Mouse (Mus musculus) urinary bladder, adult 2 months (tissue): ENCODE results near the gene Gm10300. TPM values are rescaled to one million over a fixed set of nuclear protein-coding genes. Genes with fewer than 3 reads are reported as not detected.

Experiments
- DNase-seq: peaks from one replicate; pipeline ENCODE4 v3.0.0; 2022; ENCODE audit warnings: low spot score
- polyA plus RNA-seq: library from polyadenylated mRNA; depleted of rRNA; stranded (reverse); fragments of >200 nt; gene quantifications from 2 replicates; pipeline ENCODE4 v1.2.3, GENCODE M21; 2012

The Gm10300 gene
- polyA plus RNA-seq, 1 experiment = 0.39 TPM

DNA sequence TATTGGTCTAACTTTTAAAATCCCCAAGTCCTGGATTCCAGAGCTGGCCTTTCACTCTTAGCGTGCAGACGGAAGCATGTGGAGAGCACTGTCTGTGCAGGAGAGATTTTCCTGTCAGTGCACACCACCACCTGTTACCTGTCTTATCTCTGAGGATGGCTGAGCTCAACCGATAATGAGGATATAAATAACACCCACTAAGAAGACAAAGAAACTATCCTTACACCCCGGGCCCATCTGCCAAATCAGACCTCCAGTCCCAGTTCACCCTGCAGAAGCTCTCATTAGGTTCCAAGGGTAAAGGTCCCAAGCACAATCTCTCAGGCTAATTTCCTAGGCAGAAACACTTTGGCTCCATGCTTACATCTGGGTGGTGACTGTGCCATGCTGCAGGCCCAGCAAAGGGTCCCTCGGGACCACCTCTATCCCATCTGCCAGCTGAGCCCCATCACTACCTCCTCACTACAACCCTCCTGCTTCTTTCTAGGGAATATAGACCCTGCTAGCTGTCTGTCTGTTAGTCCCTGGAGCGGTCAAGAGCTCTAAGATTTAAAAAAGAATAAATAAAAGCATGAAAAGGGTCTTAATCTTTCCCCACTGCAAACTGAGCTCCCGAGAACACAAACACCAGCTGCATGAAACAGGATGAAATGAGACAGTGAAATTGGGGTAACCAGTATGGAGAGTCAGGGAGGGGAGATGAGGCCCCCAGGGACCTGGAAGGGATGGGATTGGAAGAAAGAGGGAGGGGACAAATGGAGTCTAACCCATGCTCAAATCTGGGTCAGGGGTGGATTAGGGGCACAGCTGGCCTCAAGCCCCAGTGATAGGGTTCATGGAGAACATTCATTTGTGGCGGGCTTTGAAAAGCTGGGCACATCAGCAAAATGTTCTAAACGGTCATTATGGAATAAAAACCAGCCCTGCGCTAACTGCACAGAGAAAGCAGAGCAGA, 22.9 kb upstream of the Gm10300 start:
- DNase-seq = no peak

DNA sequence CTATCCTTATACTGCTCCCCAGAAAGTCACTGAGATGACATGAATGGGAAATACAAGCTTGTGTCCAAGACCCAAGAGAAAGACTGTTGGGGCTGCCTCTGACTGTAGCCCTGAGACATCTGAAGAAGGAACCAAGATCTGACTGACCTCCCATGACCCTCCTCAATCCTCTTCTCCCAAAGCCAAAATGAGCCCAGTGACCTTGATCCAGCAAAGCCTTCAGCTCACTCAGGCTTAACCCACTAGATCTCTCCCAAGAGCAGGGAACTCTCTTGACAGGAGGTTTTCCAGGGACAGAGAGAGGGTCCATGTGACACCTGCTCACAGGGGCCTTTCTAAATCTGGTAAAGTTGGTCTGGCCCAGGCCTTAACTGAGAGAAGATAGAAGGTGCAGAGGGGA, 17.2 kb upstream of the Gm10300 start:
- DNase-seq = no peak

DNA sequence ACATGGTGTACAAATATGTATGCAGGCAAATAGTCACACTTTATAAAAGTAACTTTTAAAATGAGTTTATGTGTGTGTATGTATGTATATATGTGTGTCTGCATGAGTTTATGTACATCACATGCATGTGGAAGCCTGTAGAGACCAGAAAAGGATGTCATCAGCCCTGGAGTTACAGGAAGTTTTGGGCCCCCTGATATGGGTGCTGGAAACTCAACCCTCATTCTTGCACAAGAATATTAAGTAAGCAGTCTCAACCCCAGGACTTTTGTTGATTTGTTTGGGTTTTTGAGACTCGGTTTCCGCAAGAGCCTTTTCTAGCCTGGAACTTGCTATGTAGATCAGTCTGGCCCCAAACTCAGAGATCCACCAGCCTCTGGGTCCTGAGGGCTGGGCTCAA, 15.0 kb upstream of the Gm10300 start:
- no peak for DNase-seq

DNA sequence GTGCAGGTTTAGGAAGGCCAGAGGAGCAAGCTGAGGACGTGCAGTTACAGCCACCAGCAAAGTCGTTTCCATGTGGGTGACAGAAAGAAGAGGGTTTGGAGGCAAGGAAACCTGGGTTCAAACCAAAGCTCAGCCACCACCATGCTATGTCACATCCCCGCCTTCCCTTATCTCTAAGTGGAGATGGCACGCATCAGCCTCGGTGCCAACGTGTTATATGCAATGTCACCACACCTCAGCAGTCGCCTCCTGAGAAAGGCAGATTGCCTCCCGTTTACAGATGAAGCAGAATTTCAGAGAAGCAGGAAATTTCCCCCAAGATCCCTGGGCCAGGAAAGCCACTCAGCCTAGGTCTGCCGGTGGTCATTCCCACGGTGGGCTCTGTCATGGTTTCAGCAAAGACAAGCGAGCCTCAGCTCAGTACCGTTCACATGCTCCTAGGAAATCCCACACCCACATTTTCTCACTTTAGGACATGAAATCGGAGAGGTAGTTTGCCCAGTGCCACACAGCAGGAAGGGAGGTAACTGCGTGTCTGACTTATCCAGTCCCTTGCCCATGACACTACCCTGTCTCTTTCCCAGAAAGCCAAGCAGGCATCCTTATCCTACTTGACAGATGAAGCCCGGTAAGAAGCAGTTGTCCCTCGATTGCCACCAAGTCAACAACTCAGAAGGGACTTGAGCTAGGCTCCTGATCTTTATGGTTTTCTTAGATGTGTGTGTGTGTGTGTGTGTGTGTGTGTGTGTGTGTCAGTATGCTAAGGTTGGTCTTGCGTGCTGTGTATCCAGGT, 14.3 kb upstream of the Gm10300 start:
- no peak for DNase-seq

DNA sequence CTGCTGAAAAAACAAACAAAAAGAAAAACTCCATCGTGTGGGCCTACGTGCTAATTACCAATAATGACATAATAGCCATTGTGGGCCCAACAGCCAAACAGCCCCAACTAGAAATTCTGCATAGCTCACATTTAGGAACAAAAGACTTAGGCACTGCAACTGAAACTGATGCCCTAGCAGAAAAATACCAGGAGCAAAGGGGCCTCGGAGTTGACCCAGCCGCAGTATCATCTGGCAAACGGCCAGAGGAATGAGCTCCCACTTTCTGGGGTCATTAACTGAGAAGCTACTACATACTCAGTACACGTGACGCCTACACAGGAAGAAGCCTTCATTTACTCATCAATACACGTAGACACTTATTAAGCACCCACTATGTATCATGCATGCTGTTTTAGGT, 12.2 kb upstream of the Gm10300 start:
- no peak for DNase-seq

DNA sequence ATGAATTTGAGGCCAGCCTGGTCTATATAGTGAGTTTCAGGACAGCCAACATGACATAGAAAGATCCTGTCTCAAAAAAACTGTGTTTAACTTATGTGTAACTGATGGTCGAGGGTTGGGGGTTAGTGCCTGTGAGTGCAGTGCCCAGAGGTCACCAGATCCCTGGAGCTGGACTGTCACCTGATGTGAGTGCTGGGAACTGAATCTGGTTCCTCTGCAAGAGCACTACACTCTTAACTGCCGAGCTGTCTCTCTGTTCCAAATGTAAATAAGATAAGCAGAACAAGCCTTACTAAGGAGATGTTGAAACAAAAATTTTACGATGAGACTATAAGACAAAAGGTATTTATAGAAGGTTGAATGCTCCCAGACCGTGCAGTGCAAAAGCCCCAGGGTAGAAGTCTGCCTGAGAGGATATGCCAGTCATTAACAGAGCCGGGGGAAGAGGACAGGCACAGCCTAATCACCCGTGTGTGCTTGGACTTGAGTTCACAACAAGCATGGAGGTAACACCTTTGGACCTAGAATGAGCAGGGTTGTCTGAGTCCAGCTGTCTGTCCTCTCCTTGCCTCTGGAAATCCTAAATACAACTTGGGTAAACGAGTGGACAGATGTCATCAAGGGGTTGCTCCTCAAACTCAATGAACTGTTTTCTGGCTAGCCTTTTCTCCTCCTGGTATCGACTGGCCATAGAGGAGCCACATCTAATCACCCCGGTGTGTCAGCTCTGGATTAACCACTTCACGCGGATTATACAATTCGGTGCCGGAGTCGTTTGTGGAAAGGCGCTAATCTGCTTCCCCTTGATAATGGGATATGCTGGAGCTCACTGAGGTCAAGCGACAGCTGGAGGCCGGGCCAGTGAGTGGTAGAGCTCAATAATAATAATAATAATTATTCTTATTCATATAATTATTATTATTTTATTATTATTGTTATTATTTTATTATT, 11.3 kb upstream of the Gm10300 start:
- no peak for DNase-seq

DNA sequence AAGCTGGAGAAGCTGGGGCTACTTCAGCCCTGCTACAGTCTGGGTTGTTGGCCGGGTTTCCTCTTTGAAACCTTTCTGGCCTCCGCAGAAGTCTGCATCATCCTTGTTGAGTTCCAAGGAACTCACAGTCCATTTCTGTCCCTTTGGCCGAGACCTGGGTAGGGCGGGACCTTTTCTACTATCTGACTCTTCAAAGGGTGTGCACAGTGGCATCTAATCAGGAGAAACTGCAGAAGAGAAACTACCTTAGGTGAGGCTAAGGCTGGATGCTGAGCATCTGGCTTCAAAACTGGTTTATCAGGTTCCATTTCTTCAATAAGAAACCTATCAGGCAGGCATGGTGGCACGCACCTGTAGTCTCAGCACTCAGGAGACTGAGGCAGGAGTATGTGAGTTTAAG, 9.9 kb upstream of the Gm10300 start:
- DNase-seq = no peak

DNA sequence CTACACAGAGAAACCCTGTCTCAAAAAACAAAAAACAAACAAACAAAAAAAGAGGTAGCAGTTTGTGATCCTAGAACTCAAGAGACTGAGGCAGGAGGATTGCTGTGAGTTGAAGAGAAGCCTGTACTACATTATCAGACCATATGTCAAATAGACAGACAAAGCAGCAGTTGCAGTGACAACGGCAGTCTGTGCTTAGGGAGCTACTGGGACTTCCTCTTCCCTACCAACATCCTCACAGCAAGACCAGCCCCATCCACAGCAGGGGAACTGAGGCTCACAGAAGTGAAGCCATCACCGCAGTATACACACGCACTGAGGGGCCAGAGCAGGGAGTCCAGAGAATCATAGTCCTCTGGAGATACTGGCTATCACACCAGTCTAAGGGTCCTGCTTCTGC, 8.9 kb upstream of the Gm10300 start:
- DNase-seq = no peak

DNA sequence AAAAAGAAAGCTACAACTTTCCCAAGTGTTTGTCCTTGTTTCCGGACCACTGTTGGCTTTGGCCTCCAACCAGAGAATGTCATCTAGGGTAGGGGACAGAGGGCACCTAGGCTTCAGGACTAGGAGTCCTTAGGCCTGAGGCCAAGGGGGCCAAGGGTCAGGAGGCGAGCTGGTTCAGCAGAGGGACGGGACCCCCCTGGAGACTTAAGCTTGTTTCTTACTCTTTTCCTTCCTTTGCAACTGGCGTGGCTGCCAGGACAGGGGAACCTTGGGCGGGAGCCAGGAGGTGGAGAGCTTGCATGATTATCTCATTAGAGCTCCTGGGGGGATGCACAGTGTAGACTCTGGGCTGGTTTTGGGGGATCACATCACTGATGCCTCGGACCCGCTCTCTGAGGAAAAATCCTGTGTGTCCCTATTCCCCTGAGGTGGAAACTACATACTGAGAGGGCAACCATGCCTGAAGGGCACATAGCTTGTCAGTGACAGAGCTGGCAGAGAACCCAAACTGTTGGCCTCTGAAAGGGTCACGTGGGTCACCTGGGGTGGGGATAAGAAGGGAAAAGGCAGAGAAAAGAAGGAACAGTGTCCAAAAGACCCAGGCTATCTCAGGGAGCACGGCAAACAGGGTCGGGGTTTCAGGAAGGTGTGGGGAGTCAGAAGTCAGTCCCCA, 8.3 kb upstream of the Gm10300 start:
- no peak for DNase-seq

DNA sequence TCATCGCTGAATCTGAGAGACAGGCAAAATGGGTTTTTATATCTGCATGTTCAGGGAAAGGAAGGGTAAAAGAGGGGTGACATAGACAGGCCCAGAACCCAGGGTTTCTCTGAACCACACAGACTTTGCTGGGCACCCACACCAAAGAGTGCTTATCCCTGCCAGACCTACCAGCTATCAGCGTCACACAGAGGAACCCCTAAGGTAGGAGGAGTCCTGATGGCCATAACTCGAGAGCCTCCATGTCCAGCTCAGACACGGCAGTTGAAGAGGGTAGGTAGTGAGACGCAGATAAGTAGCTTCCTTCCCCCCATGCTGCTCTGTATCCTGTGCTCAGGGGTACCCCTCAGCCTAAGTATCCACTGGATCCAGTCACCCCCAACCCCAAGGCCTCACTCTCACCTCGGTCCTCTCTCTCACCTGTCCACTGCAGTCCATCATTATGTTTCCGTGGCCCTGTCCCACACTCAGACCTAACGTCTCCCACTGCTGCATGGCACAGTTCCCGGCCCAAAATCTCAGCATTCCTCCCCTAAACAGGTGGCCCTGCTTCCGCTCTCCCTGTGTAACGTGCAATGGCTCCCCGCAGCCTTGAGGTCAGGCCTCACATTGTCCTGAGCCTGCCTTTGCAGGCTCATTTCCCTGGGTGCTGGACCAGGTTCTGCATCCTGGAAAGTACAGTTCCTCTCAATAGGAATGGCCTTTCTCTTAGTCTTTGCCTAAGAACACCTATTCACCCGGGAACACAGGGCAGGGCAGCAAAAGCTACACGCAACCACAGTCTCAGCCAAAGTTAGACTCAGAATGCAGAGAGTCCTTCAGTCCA, 7.2 kb upstream of the Gm10300 start:
- no peak for DNase-seq

DNA sequence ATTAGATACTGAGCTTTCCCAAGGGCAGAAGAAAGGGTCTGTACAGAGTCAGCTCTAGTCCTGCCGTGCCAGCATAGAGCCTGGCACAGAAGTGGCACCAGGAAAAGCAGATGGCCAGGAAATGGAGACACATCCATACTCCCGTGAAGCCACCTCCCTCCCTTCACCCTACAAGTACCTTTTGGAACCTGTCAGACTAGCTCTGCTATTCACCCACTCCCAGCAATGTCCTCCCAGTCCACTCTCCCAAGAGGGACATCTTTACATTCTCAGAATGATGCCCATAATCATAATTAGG, 6.6 kb upstream of the Gm10300 start:
- no peak for DNase-seq

DNA sequence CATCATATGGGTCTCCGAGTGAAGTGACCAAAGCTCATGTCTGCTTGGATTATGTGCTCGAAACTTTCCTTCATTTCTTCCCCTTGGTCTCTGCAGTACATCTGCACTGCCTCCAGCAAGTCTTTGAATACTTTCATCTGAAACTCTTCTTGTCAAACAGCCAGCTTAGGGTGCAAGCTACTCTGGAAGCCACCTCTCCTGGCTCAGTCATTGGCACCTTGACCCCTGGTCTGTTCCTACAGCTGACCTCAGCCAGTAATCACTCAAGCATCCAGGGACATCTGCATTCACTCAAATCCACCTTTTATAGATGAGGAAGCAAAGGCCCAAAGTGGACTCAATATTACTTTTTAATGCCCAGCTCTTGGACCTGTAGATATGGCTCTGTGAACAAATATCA, 2.8 kb upstream of the Gm10300 start:
- DNase-seq = no peak

DNA sequence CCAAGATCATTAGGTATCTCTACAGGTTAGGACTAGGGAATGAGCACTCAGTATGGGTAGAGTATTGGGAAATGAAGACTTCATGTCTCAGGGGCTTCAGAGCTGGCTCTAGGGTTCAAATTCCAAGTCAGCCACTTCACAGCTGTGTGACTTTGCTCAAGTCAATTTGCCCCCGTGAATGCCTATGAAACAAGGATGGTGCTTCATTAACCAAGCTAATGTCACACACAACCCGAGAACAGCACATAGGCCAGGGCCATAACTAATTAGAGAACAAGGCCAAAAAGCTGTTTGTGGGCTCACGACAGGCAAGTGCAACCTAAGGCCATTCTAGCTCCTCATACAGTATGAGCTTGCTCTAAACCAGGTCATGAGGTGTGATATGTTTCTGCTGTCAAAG, 2.3 kb upstream of the Gm10300 start:
- no peak for DNase-seq

DNA sequence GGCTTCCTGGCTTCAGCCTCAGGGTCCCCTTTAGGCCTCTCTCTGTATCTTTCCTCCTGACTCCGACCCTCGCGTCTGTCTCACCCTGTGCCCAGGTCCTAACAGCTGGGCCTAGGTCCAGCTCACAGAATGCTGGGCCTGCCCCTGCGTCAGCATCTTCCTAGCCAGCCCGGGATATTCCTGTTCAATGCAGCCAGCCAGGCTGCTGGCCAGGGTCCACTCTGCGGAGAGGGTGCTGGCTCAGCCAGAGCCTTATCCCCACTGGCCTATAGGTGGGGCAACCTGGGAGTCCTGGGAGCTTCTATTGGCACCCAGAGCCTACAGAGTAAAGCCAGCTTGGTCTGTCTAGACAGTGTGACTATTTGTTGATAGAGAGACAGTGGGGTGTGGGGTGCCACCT, 1.6 kb upstream of the Gm10300 start:
- DNase-seq = no peak

DNA sequence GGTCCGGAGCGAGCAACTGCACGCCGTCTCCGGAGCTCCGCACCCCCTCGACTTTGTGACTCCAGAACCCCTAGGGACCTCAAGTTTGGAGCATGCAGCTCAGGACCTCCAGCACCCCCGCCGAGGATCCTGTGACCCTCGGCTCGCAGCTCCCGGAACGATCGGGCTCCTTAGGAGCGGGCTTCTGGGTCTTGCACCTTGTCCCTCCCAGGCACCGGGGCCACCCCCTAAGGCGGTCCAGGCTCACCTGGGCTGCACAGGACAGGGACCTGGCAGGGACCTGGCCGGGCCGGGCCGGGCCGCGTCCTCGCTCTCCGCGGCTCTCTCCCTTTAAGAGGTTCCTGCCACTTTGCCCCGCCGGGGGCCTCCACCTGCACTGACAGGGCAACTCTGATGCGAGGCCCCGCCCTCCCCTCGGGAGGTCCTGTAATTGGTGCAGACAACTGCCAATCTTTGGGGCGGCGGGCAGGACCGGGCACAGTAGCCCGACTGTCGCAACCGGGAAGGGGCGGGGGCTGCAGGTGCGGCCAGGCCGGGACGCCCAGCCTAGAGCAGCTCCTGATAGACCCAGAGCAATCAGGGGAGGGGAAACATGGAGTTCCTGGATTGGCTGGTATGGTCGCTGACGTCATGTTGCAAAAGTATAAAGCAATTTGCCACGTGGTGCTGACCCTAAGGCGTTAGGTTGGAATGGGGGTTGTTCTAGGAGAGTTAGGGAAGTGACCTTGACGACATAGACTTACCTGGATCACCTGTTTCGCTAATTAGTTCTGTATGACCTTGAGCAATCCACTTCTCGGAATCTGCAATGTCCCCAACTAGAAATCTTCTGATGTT, 654 bp downstream of the Gm10300 start, which contains the start of gene Epb41:
Gene Epb41 (minus strand): TSS at position 389 of the 837 bp plus-strand sequence.
- peak; percentile 98 for DNase-seq

DNA sequence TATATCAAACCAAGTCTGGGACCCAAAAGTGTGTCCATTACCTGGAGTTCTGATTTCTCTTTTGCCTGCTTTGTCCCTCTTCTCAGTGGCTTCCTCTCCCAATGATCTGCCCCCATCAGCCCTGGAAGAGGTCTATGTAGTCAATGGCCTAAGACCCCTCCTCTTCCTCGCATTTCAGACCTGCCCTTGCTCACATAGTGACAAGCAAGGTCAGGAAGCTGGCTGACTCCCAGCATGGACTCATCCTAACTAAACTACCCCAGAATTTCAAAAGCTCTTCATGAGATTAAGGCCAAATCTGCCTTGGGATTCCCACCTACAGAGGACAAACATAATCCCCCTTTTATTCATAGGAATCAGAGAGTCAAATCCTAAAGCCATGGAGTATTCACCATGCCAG, 1.3 kb downstream of the Gm10300 start:
- DNase-seq = no peak

DNA sequence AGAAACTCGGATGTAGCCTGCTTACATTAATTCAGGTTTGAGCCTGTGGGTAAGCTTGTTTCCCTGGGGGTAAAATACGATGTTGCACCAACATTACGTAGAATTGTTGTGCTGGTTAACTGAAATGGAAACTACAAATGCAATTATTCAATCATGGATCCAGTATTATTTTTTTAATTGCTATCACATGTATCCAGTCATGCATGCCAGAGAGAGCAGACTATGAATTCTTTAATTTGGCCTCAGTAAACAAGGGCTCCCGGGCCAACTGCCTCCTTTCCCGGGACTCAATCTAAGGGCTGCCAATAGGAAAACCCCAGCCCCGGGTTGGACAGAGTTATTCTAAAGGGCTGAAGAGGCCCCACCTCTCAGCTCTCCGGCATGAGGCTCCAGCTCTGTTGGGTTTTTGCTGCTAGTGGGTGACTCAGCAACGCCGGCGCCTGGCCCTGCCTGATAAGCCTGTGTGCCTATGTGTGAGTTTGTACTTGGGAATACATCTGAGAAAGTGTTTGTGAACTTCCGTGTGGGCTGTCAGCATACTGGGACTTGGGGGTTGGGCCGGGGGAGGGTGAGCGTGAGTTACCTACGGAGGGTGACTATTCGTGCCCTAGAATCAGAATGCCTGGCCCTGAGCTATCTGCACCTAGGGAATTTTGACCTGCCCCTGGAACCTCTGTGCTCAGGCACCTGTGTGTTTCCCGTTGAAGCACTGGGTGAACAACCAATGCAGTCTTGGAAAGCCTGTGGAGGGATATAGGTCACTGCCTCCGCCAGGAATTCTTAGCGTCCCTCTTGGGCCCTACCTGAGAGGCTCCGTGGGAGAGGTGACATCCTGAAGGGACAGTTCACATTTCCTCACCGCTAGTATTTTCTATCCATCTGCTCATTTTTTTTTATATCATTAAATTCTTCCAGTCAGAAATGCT, 2.2 kb downstream of the Gm10300 start:
- DNase-seq = no peak

DNA sequence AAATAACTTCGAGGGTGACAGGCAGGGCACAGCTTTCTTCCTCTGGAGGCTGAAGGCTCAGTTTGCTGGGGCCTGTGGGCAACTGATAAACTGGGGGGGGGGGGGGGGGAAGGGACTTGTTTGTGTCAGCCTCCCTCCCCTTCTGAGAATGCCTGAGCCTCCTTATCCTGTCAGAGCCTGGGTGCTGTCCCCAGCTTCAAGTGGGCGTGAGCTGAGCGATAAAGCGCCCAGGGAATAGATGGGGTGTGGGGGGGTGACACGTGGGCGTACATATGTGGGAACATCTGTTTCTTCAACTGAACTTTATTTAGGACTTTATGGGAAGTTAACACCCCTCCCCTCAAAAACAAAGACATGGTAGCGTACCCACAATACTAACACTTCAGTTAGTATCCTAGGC, 2.9 kb downstream of the Gm10300 start:
- DNase-seq = no peak
